Mouse (Mus musculus) bone marrow macrophage, adult 2 months (primary cell): ENCODE results near the gene Syn2.

Experiments
- CTCF ChIP-seq: IDR thresholded peaks from 2 replicates; pipeline ENCODE4 v1.5.1; 2012; ENCODE audit warnings: low read depth, mild to moderate bottlenecking, low read length, moderate library complexity
- POLR2A ChIP-seq: IDR thresholded peaks from 2 replicates; pipeline ENCODE4 v1.6.1; 2012; ENCODE audit warnings: mild to moderate bottlenecking, low read depth, low read length, borderline replicate concordance

DNA sequence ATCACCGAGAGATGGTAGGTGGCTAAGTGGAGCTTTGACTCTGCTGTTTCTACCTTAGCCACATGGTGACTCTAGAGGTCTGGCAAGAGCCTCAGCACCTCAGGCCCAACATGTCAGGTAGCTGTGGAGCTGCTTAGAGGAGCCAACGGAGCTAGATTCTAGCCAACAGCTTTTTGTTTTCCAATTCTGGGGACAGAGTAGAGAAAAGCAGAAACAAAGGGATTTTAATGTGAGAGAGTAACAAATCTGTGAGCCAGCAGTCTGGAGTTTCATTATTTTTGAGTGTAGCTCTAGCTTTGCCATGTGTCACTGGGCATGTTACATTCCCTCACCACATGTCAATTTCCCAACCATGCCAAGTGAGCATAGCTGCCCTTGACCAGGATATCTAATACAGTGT is 109.5 kb downstream of the Syn2 start:
- no peak for TF ChIP-seq POLR2A
- TF ChIP-seq CTCF = no peak
